ENCODE assay signal across 12 mouse cellular contexts in genomic region chr8:79060013-79060609, GRCm38 (mm10). TPM values are rescaled to one million over a fixed set of nuclear protein-coding genes. Genes with fewer than 3 reads are reported as not detected.
DNase-seq lines count a peak whose midpoint lies in the region; ATAC-seq and TF ChIP-seq lines count a peak whose summit lies in the region.
"Had no signal": no experiment of that assay in that cellular context is flagged by ENCODE, and none has a peak within 500 bp of the region (broad histone marks: within the 10 kb centered on the region; RNA-seq: fewer than 3 reads in every experiment).

No protein-coding gene starts in this region.

- TF ChIP-seq EP300 in stomach, postnatal 0 days (optimal IDR thresholded peaks at IDR 0.05): no peak

- peak; percentile 38 for DNase-seq in lung, postnatal 36 days
- DNase-seq in lung, adult 2 months: no peak
- DNase-seq in ZHBTc4 (ENCODE audit: low read depth, low spot score) (peak; percentile 51), MN1 (ENCODE audit: low spot score) (no peak)
- peak; percentile 61 for DNase-seq in stomach, postnatal 0 days (ENCODE audit: low spot score)
- no peak for DNase-seq in heart, adult 18-20 months
- DNase-seq: right cerebral cortex, postnatal 25 days had no signal

- no peak for TF ChIP-seq CTCF in lung, adult 2 months (IDR thresholded peaks at IDR 0.05; ENCODE audit: insufficient read depth, low read length)
- no peak for TF ChIP-seq CTCF in stomach, postnatal 0 days (IDR thresholded peaks at IDR 0.05; ENCODE audit: low read depth)

- H3K27me3 ChIP-seq in embryonic facial prominence, embryonic 13.5 days: no peaks in the 10 kb centered on the region
- no peaks in the 10 kb centered on the region for H3K27me3 ChIP-seq in stomach, postnatal 0 days (ENCODE audit: control insufficient read depth, insufficient read depth, low read length)
- H3K27me3 ChIP-seq: heart, embryonic 12.5 days; liver, embryonic 15.5 days; neural tube, embryonic 13.5 days had no signal

- no peaks in the 10 kb centered on the region for H3K4me1 ChIP-seq in lung, adult 2 months (ENCODE audit: control insufficient read depth, insufficient read depth, low read length)
- peaks cover 25% of the 10 kb centered on the region for H3K4me1 ChIP-seq in embryonic facial prominence, embryonic 13.5 days
- no peaks in the 10 kb centered on the region for H3K4me1 ChIP-seq in stomach, postnatal 0 days (replicated peaks; ENCODE audit: control insufficient read depth, insufficient read depth)
- H3K4me1 ChIP-seq: liver, embryonic 15.5 days; midbrain, embryonic 10.5 days had no signal

- no peak; the same call in 1 of the 2 replicates for ATAC-seq in embryonic facial prominence, embryonic 13.5 days (ENCODE audit: insufficient number of reproducible peaks, insufficient read depth, low FRiP score, low TSS enrichment, low read depth)
- peak; percentile 82 for ATAC-seq in stomach, postnatal 0 days (ENCODE audit: low FRiP score, low TSS enrichment)

- no peak overlapping the region for H3K4me3 ChIP-seq in lung, adult 2 months (replicated peaks; ENCODE audit: extremely low read depth, low read depth, low read length)
- no peak overlapping the region for H3K4me3 ChIP-seq in embryonic facial prominence, embryonic 13.5 days
- H3K4me3 ChIP-seq in stomach, postnatal 0 days (ENCODE audit: low read depth, low read length): no peak overlapping the region
- H3K4me3 ChIP-seq: heart, embryonic 12.5 days; liver, embryonic 15.5 days; midbrain, embryonic 10.5 days; neural tube, embryonic 13.5 days had no signal

- WGBS in lung, adult 2 months: 83% methylated on average over 19 of the region's 19 CpGs
- WGBS in embryonic facial prominence, embryonic 13.5 days: 41% methylated on average over 19 of the region's 19 CpGs
- WGBS in stomach, postnatal 0 days: 68% methylated on average over 19 of the region's 19 CpGs

- no peaks in the 10 kb centered on the region for H3K9me3 ChIP-seq in embryonic facial prominence, embryonic 13.5 days
- no peaks in the 10 kb centered on the region for H3K9me3 ChIP-seq in stomach, postnatal 0 days (ENCODE audit: control insufficient read depth, low read length)
- H3K9me3 ChIP-seq: heart, embryonic 12.5 days; liver, embryonic 15.5 days; midbrain, embryonic 10.5 days; neural tube, embryonic 13.5 days had no signal

- peak overlapping the region; percentile 58 for H3K27ac ChIP-seq in embryonic facial prominence, embryonic 13.5 days
- H3K27ac ChIP-seq in stomach, postnatal 0 days (replicated peaks): no peak overlapping the region
- H3K27ac ChIP-seq: liver, embryonic 15.5 days; midbrain, embryonic 10.5 days; neural tube, embryonic 13.5 days had no signal

- TF ChIP-seq POLR2A in lung, adult 2 months (IDR thresholded peaks at IDR 0.05; ENCODE audit: borderline replicate concordance, extremely low read depth, low read depth, low read length): no peak

- peaks cover 42% of the 10 kb centered on the region for H3K36me3 ChIP-seq in embryonic facial prominence, embryonic 13.5 days
- no peaks in the 10 kb centered on the region; the same call in 1 of the 2 replicates for H3K36me3 ChIP-seq in stomach, postnatal 0 days (ENCODE audit: control insufficient read depth, insufficient read depth, low read length)
- H3K36me3 ChIP-seq: liver, embryonic 15.5 days had no signal

- H3K9ac ChIP-seq in embryonic facial prominence, embryonic 13.5 days: 0 out of 2 replicates have a peak overlapping the region, but pooled peaks have one; percentile 27
- H3K9ac ChIP-seq in stomach, postnatal 0 days (ENCODE audit: low read length): no peak overlapping the region
- H3K9ac ChIP-seq: heart, embryonic 12.5 days; liver, embryonic 15.5 days; neural tube, embryonic 13.5 days had no signal

- peak overlapping the region; percentile 28 for H3K4me2 ChIP-seq in embryonic facial prominence, embryonic 13.5 days
- H3K4me2 ChIP-seq in stomach, postnatal 0 days (replicated peaks; ENCODE audit: low read depth): no peak overlapping the region
- H3K4me2 ChIP-seq: heart, embryonic 12.5 days; liver, embryonic 15.5 days; neural tube, embryonic 13.5 days had no signal

RNA-seq across cellular contexts. Expression of gene Zfp827, which starts 31.9 kb away (rescaled TPM):
- polyA plus RNA-seq in lung, adult 2 months (2012; rRNA removed): 9.1 and 9.6 TPM in 2 replicates
- polyA plus RNA-seq in embryonic facial prominence, embryonic 13.5 days (2015; fragmentation: Nextera tagmentation; extraction: Ambion mirVana): 12.0 and 13.7 TPM in 2 replicates
- polyA plus RNA-seq in stomach, postnatal 0 days (2015; fragmentation: Nextera tagmentation; extraction: Ambion mirVana): 2.9 and 3.2 TPM in 2 replicates
- 10 to 100 TPM in 1 of 2 experiments, 1 to 10 TPM in 1; 9.4 to 10.6 TPM for total RNA-seq in heart, adult 18-20 months (2021)

Comparison
In these comparisons a context has a peak if more than half of its experiments do, and no peak if none do; other contexts are left out.
1. DNase-seq: peak in lung, postnatal 36 days (single experiment), ZHBTc4 (single experiment) and stomach, postnatal 0 days (single experiment); none in lung, adult 2 months (single experiment), MN1 (single experiment) and heart, adult 18-20 months (0 of 2).